Mouse (Mus musculus) limb, embryonic 12.5 days (tissue): ENCODE measurements around the gene Ppp4r4. TPM values are rescaled to one million over a fixed set of nuclear protein-coding genes. Genes with fewer than 3 reads are reported as not detected.

Experiments used
- ATAC-seq: fragments of 200-750 bp; cut with Nextera tagmentation; 2 replicates; pipeline ENCODE4 v1.8.0; 2017; ENCODE audit warnings: low read depth, moderate TSS enrichment; ENCODE audit not compliant: insufficient number of reproducible peaks, insufficient read depth, low FRiP score, low TSS enrichment
- H3K27ac ChIP-seq: fragments of 300-500 bp; sonication (generic); 2 replicates; pipeline ENCODE4 v1.5.1; 2016; ENCODE audit warnings: mild to moderate bottlenecking, moderate library complexity
- H3K27me3 ChIP-seq: fragments of 300-500 bp; sonication (generic); 2 replicates; pipeline ENCODE4 v1.6.1; 2016; ENCODE audit warnings: mild to moderate bottlenecking, moderate library complexity
- H3K36me3 ChIP-seq: fragments of 300-500 bp; sonication (generic); 2 replicates; pipeline ENCODE4 v1.6.1; 2016; ENCODE audit warnings: mild to moderate bottlenecking, moderate library complexity
- H3K4me1 ChIP-seq: fragments of 300-500 bp; sonication (generic); replicated peaks from 2 replicates; pipeline ENCODE4 v1.6.1; 2016
- H3K4me2 ChIP-seq: fragments of 300-500 bp; sonication (generic); 2 replicates; pipeline ENCODE4 v1.6.1; 2016; ENCODE audit warnings: mild to moderate bottlenecking, moderate library complexity
- H3K4me3 ChIP-seq: fragments of 300-500 bp; sonication (generic); replicated peaks from 2 replicates; pipeline ENCODE4 v1.5.1; 2016; ENCODE audit warnings: mild to moderate bottlenecking
- H3K9ac ChIP-seq: fragments of 300-500 bp; sonication (generic); replicated peaks from 2 replicates; pipeline ENCODE4 v1.6.1; 2016; ENCODE audit warnings: mild to moderate bottlenecking, moderate library complexity
- H3K9me3 ChIP-seq: fragments of 300-500 bp; sonication (generic); 2 replicates; pipeline ENCODE4 v1.6.1; 2016; ENCODE audit warnings: mild to moderate bottlenecking, moderate library complexity
- WGBS: fragments of 180-500 bp; shearing (Covaris S2); methylation state at CpG from one replicate; pipeline ENCODE4 v1.1.7; 2016; 5-methylcytosine and 5-hydroxymethylcytosine counted together
- polyA plus RNA-seq: library from polyadenylated mRNA; unstranded; fragments of >200 nt; fragmentation: Nextera tagmentation; extraction: Ambion mirVana; gene quantifications from 2 replicates; pipeline ENCODE4 v1.2.1, GENCODE M21; 2016

Gene Ppp4r4
- polyA plus RNA-seq, 1 experiment from 2014 or later, result 1.9 TPM

DNA sequence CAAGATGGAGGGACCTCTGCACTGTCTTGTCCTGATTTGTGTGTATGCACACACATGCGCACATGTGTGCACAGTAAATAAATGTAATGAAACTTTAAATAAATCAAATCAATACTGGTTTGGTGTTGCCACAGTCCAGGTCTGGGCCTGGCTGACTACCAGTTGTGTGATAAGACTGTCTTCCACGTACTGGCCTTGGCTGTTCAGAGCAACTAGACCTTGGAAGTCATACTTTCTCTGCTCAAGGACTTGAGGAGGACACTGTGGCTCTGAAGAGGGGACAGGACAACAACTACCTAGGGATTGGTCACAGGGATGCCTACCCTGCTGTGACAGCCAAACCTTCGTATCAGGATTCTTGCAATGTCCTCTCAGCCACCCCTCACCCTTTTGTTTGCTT, 28.8 kb upstream of the Ppp4r4 start:
- Histone ChIP-seq H3K9ac (no peak overlapping the region), H3K36me3 (no peaks in the 10 kb centered on the region), H3K4me2 (no peak overlapping the region), H3K27ac (no peak overlapping the region), H3K27me3 (no peaks in the 10 kb centered on the region), H3K9me3 (no peaks in the 10 kb centered on the region), H3K4me3 (no peak overlapping the region), H3K4me1 (no peaks in the 10 kb centered on the region)
- no peak for ATAC-seq
- WGBS, result 79% methylated on average over 3 of the region's 3 CpGs

GRCm38 (mm10) chr12:103504402-103504801, 27.7 kb upstream of the Ppp4r4 start:
- no peaks in the 10 kb centered on the region for H3K36me3 ChIP-seq
- no peaks in the 10 kb centered on the region for H3K9me3 ChIP-seq
- no peak overlapping the region for H3K4me3 ChIP-seq
- no peaks in the 10 kb centered on the region for H3K27me3 ChIP-seq
- H3K4me1 ChIP-seq, result no peaks in the 10 kb centered on the region
- 72% methylated on average over 3 of the region's 3 CpGs for WGBS
- no peak for ATAC-seq
- no peak overlapping the region for H3K9ac ChIP-seq
- H3K4me2 ChIP-seq, result no peak overlapping the region
- H3K27ac ChIP-seq, result no peak overlapping the region

GRCm38 (mm10) chr12:103508346-103508745, 23.7 kb upstream of the Ppp4r4 start:
- Histone ChIP-seq H3K36me3 (no peaks in the 10 kb centered on the region), H3K4me1 (no peaks in the 10 kb centered on the region), H3K27ac (no peak overlapping the region), H3K4me3 (no peak overlapping the region), H3K27me3 (no peaks in the 10 kb centered on the region), H3K9ac (no peak overlapping the region), H3K4me2 (no peak overlapping the region), H3K9me3 (no peaks in the 10 kb centered on the region)
- ATAC-seq, result no peak
- WGBS, result 83% methylated on average over 4 of the region's 4 CpGs

DNA sequence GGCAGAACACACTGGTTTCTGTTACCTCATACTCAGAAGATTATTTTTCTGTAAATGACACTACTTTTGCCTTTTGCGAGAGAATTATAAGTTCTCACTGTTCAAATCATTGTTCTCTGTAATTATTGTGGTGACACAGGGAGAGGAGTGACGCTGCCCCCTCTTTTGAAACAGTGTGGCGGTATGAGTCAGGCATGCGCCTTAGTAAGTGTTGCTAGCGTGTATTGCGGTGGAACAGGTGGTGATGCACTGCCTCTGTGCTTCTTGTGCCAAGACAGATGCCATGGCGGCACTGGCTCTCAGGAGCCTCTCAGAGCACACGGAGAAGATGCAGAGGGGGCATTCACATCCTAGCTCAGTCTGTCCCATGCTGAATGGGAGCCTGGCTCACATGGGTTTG, 22.2 kb upstream of the Ppp4r4 start:
- 87% methylated on average over 8 of the region's 8 CpGs for WGBS

DNA sequence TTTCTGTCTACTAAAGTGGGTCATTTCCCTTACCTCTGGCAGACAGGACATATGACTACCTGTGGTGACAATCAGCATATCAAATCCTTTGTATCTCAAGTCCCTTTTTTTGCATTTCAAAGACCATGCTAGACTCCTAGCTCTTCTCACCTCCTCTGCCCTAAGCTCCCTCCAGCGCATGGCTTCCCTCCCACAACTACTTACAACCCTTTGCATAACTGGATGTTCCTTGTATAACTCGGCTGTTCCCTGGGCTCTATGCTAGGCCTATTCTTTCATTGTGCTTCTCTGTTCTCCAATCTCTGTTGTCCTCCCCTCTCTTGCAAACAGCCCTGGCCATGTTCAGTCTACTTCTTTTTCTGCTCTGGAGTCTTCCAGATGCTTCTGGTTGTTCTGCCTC, 20.5 kb upstream of the Ppp4r4 start:
- Histone ChIP-seq H3K36me3 (no peaks in the 10 kb centered on the region), H3K4me1 (no peaks in the 10 kb centered on the region), H3K4me3 (no peak overlapping the region), H3K9me3 (no peaks in the 10 kb centered on the region), H3K9ac (no peak overlapping the region), H3K27ac (no peak overlapping the region), H3K27me3 (no peaks in the 10 kb centered on the region), H3K4me2 (no peak overlapping the region)
- ATAC-seq, result no peak
- WGBS, result 49% methylated on average over 2 of the region's 2 CpGs

More for the DNA sequence above, 22.2 kb upstream of the Ppp4r4 start:
- H3K4me2 ChIP-seq, result no peak overlapping the region
- no peaks in the 10 kb centered on the region for H3K4me1 ChIP-seq
- H3K4me3 ChIP-seq, result no peak overlapping the region
- no peak overlapping the region for H3K9ac ChIP-seq
- no peaks in the 10 kb centered on the region for H3K27me3 ChIP-seq
- H3K27ac ChIP-seq, result no peak overlapping the region
- H3K9me3 ChIP-seq, result no peaks in the 10 kb centered on the region
- ATAC-seq, result no peak
- H3K36me3 ChIP-seq, result no peaks in the 10 kb centered on the region

DNA sequence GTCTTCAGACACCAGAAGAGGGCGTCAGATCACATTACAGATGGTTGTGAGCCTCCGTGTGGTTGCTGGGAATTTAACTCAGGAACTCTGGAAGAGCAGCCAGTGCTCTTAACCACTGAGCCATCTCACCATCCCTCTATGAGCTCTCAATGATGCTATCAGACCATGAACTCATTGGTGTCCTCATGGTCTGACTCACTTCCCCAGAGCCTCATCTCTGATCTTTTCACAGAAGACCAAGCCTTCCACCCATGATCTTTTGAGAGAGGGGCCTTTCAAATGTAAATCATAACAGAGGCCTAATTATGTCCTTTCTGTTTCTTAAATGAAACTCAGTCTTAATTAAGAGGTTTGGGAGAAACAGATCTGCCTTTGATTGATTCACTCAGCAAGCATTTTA, 19.0 kb upstream of the Ppp4r4 start:
- no peak for ATAC-seq
- Histone ChIP-seq H3K4me1 (no peaks in the 10 kb centered on the region), H3K9ac (no peak overlapping the region), H3K4me2 (no peak overlapping the region), H3K9me3 (no peaks in the 10 kb centered on the region), H3K36me3 (no peaks in the 10 kb centered on the region), H3K27ac (no peak overlapping the region), H3K4me3 (no peak overlapping the region), H3K27me3 (no peaks in the 10 kb centered on the region)
- WGBS, result 71% methylated on average over 2 of the region's 2 CpGs

DNA sequence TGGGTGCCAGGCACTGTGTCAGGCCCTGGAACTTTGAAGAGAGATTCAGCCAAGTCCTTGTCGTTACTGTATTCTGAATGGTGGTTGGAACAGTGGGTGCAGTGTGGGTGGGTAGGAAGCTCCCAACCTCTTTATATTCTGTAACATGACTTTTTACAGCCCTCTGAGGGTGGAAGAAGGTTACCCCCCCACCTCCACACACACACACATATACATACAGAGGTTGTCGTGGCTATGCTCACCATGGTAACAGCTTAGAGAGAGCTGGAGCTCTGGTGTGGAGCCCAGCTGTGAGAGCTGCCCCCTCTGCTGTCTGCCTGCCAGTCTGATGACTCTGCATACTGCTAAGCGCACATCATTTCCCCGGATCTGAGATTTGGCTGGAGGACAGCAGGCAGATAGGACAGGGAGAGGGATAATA, 18.6 kb upstream of the Ppp4r4 start:
- no peak for ATAC-seq
- WGBS, result 58% methylated on average over 4 of the region's 4 CpGs

DNA sequence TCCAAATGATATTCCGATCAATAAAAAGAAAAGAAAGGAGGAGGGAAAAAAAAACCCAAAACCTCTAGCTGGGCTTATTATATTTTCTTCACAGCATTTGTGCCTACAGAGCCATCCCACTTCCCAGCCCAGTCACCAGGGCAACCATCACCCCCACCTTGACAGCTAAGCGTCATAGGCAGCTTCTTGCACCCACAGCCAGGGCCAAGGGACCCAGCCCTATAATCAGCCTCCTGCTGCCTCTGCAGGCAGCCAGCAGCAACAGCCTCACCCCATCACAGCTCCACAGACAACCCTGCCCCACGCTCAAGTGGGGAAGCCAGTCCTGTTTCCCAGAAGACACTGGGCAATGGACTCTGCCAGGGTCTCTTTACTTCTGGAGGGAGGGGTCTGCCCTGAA, 17.7 kb upstream of the Ppp4r4 start:
- Histone ChIP-seq H3K4me3 (no peak overlapping the region), H3K4me1 (no peaks in the 10 kb centered on the region), H3K36me3 (no peaks in the 10 kb centered on the region), H3K9ac (no peak overlapping the region), H3K27ac (no peak overlapping the region), H3K27me3 (no peaks in the 10 kb centered on the region), H3K9me3 (no peaks in the 10 kb centered on the region), H3K4me2 (no peak overlapping the region)
- no peak for ATAC-seq
- 60% methylated on average over 3 of the region's 3 CpGs for WGBS

More for the DNA sequence above, 18.6 kb upstream of the Ppp4r4 start:
- Histone ChIP-seq H3K9me3 (no peaks in the 10 kb centered on the region), H3K27ac (no peak overlapping the region), H3K9ac (no peak overlapping the region), H3K4me1 (no peaks in the 10 kb centered on the region), H3K4me3 (no peak overlapping the region), H3K27me3 (no peaks in the 10 kb centered on the region), H3K4me2 (no peak overlapping the region), H3K36me3 (no peaks in the 10 kb centered on the region)

DNA sequence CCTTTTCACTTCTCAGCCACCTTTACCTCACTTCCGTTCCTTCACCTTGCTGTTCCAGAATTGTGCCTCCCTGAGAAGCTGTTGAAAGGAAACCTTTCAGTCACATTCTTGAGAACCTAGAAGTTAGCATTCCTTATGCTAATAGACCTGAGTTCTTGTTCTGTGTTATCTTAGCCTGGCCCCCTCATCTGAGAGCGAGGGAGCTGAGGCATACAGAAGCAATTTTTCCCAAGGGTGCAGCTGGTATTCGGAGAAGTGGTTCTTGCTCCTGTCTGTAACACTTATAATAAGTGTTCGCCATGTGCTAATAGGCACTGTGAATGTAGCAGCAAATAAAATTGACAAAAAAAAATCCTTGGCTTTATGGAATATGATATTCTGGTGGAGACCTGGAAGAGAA, 16.4 kb upstream of the Ppp4r4 start:
- Histone ChIP-seq H3K4me3 (no peak overlapping the region), H3K4me1 (no peaks in the 10 kb centered on the region), H3K36me3 (no peaks in the 10 kb centered on the region), H3K9ac (no peak overlapping the region), H3K4me2 (no peak overlapping the region), H3K27ac (no peak overlapping the region), H3K9me3 (no peaks in the 10 kb centered on the region), H3K27me3 (no peaks in the 10 kb centered on the region)
- WGBS, result 77% methylated on average over 4 of the region's 4 CpGs
- no peak for ATAC-seq

- Histone ChIP-seq H3K9me3 (no peaks in the 10 kb centered on the region), H3K27me3 (no peaks in the 10 kb centered on the region), H3K4me1 (no peaks in the 10 kb centered on the region), H3K9ac (no peak overlapping the region), H3K4me2 (no peak overlapping the region), H3K27ac (no peak overlapping the region), H3K36me3 (no peaks in the 10 kb centered on the region), H3K4me3 (no peak overlapping the region)
- ATAC-seq, result no peak
- WGBS, result 92% methylated on average over 6 of the region's 6 CpGs
Measured at GRCm38 (mm10) chr12:103518640-103519039, 13.4 kb upstream of the Ppp4r4 start.

GRCm38 (mm10) chr12:103530596-103530995, 1.5 kb upstream of the Ppp4r4 start:
- no peak for ATAC-seq
- no peak overlapping the region for H3K27ac ChIP-seq
- no peaks in the 10 kb centered on the region for H3K36me3 ChIP-seq
- no peak overlapping the region for H3K9ac ChIP-seq
- no peak overlapping the region for H3K4me2 ChIP-seq
- WGBS, result 71% methylated on average over 2 of the region's 2 CpGs
- H3K4me1 ChIP-seq, result peaks cover 7% of the 10 kb centered on the region; the same call in 1 of the 2 replicates
- H3K27me3 ChIP-seq, result peaks cover 16% of the 10 kb centered on the region
- H3K4me3 ChIP-seq, result no peak overlapping the region
- no peaks in the 10 kb centered on the region for H3K9me3 ChIP-seq

DNA sequence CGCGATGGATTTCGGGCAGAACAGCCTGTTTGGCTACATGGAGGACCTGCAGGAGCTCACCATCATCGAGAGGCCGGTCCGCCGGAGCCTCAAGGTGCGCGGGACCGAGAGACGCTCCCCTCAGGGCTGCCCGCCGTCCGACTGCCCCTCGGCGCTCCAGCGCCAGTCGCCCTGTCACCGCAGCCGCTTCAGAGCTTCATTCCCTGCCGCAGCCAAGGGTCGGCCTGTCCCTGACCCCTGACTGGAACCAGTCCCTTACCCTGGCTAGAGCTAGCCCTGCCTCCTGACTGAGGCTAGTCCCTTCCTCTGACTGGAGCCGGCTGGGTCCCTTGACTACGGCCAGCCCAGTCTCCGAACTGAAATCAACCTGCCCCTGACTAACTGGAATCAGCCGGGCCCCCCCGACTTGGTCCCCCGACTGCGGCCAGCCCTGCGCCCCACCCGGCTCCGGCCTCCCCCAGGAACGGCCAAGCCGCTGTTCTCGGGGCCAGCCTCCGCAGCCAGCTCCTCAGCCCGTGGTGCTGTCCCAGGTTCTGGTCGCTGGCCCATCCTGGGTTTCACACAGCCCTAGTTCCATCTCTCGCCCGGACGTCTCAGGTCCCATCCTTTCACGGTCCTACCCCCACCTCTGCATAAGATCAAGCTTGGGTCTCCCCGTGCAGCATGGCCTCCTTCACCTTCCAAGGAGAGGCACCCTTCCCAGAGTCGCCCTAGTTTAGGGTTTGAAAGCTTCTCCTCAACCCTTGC, 739 bp downstream of the Ppp4r4 start:
- Histone ChIP-seq H3K27me3 (peaks cover 16% of the 10 kb centered on the region), H3K4me1 (peaks cover 7% of the 10 kb centered on the region; the same call in 1 of the 2 replicates), H3K9me3 (no peaks in the 10 kb centered on the region), H3K36me3 (no peaks in the 10 kb centered on the region), H3K4me2 (peak overlapping the region; percentile 94), H3K27ac (no peak overlapping the region), H3K9ac (peak overlapping the region; percentile 75), H3K4me3 (peak overlapping the region; percentile 63)
- WGBS, result 1% methylated on average over 44 of the region's 44 CpGs
- peak; percentile 80 for ATAC-seq
